Mouse (Mus musculus) heart, postnatal 0 days (tissue): ENCODE results near the gene Eml4. TPM values are rescaled to one million over a fixed set of nuclear protein-coding genes. Genes with fewer than 3 reads are reported as not detected.

ENCODE experiments used
- ATAC-seq: fragments of 200-750 bp; cut with Nextera tagmentation; 2 replicates; pipeline ENCODE4 v1.8.0; 2017; ENCODE audit warnings: low read depth, moderate number of reproducible peaks, moderate library complexity; ENCODE audit not compliant: insufficient read depth
- DNase-seq: peaks from one replicate; pipeline ENCODE4 v3.0.0-alpha.2; 2016; ENCODE audit warnings: low spot score
- H3K27ac ChIP-seq: fragments of 300-500 bp; sonication (generic); 2 replicates; pipeline ENCODE4 v1.5.1; 2014; ENCODE audit warnings: low read depth, mild to moderate bottlenecking
- H3K27me3 ChIP-seq: fragments of 300-500 bp; sonication (generic); 2 replicates; pipeline ENCODE4 v1.6.1; 2014; ENCODE audit warnings: low read length, mixed read lengths; ENCODE audit not compliant: control insufficient read depth, insufficient read depth
- H3K36me3 ChIP-seq: fragments of 300-500 bp; sonication (generic); replicated peaks from 2 replicates; pipeline ENCODE4 v1.6.1; 2014; ENCODE audit warnings: low read length, mixed read lengths; ENCODE audit not compliant: control insufficient read depth, insufficient read depth
- H3K4me1 ChIP-seq: fragments of 300-500 bp; sonication (generic); 2 replicates; pipeline ENCODE4 v1.6.1; 2014; ENCODE audit warnings: antibody characterized with exemption; ENCODE audit not compliant: control insufficient read depth, insufficient read depth
- H3K4me2 ChIP-seq: fragments of 300-500 bp; sonication (generic); 2 replicates; pipeline ENCODE4 v1.6.1; 2014; ENCODE audit warnings: low read depth, mild to moderate bottlenecking, low read length, moderate library complexity
- H3K4me3 ChIP-seq: fragments of 300-500 bp; sonication (generic); 2 replicates; pipeline ENCODE4 v1.5.1; 2014; ENCODE audit warnings: low read depth, low read length
- H3K9ac ChIP-seq: fragments of 300-500 bp; sonication (generic); replicated peaks from 2 replicates; pipeline ENCODE4 v1.6.1; 2014; ENCODE audit warnings: low read depth, low read length, mixed read lengths
- H3K9me3 ChIP-seq: fragments of 300-500 bp; sonication (generic); replicated peaks from 2 replicates; pipeline ENCODE4 v1.6.1; 2016; ENCODE audit warnings: low read length; ENCODE audit not compliant: control insufficient read depth
- CTCF ChIP-seq: IDR thresholded peaks from 2 replicates; pipeline ENCODE4 v1.5.1; 2016; ENCODE audit warnings: antibody characterized with exemption, control low read depth, low read depth
- EP300 ChIP-seq: IDR thresholded peaks from 2 replicates; pipeline ENCODE4 v1.6.1; 2016; ENCODE audit warnings: antibody characterized with exemption, low read depth
- WGBS: fragments of 180-500 bp; shearing (Covaris S2); extraction: QIAGEN DNeasy Blood & Tissue Kit; methylation state at CpG from one replicate; pipeline ENCODE4 v1.1.7; 2014; 5-methylcytosine and 5-hydroxymethylcytosine counted together
- polyA plus RNA-seq: library from polyadenylated mRNA; unstranded; fragments of >200 nt; fragmentation: Nextera tagmentation; extraction: Ambion mirVana; gene quantifications from 2 replicates; pipeline ENCODE4 v1.2.1, GENCODE M21; 2015
- total RNA-seq: library from RNA; depleted of rRNA; stranded (reverse); fragments of >200 nt; gene quantifications from 2 replicates; pipeline ENCODE4 v1.2.3, GENCODE M21; 2014; ENCODE audit warnings: low replicate concordance

Eml4 gene
- total and polyA plus RNA-seq, 2 experiments from 2014 or later: 5.0 to 15.6 TPM

DNA sequence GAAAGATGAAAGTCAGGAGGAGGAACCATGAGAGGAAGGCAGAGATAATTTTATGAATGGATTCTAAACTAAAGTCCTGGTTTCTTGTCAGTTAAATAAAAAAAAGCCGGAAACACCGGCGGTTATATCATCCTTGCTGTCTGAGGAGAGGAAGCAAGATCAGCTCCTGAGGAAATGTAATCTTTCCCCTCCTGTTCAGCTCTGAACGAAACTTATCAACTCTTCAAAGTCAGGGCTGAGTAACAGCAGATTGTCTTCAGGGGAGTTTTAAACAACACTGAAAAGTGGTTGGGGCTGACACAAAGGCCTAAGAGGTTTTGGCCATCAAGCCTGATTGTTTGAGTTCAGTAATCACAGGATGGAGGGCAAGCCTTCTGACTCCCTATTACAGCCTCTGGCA lies 35.3 kb upstream of the Eml4 start:
- 28% methylated on average over 4 of the region's 4 CpGs for WGBS
- Histone ChIP-seq H3K27ac (peak overlapping the region; percentile 59; the same call in 1 of the 2 replicates), H3K9me3 (no peaks in the 10 kb centered on the region), H3K4me3 (no peak overlapping the region), H3K9ac (no peak overlapping the region), H3K4me2 (no peak overlapping the region), H3K36me3 (no peaks in the 10 kb centered on the region), H3K27me3 (no peaks in the 10 kb centered on the region), H3K4me1 (peaks cover 7% of the 10 kb centered on the region)
- ATAC-seq (no peak), DNase-seq (no peak)
- TF ChIP-seq CTCF (no peak), EP300 (no peak)

DNA sequence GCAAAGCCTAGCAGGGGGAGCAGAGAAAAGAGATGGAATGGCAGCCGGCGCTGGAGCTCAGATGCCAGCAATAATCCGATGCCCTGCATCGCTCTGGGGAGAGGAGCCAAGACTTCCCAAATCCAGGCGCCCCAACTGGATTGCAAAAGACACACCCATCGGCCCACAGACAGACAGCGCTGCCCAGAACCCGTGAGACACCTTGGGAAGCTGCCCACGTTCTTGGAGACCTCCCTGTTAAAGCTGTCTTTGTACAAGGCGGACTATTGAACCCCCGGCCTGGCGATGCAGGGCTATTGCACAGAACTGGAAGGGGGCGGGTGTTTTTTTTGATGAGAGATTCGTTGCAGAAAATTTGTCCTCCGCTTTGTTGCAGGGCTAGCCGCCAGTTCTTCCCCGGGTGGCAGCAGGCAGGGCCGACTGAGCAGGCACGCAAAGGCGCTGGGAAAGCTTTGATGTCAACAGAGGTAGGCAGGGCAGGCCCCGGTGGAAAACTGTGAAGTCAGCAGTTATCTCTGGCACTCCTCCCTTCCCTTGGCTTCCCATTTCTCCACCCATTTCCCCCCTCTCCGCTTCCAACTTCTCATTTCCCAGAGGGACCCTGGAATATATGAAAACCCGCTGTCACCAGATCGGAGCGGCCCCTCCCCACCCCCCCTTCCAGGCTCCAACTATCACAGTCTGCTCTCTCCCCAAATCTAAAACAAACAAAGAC lies 28.0 kb upstream of the Eml4 start:
- Histone ChIP-seq H3K27ac (peak overlapping the region; percentile 46), H3K9ac (0 out of 2 replicates have a peak overlapping the region, but pooled peaks have one; percentile 8), H3K27me3 (no peaks in the 10 kb centered on the region), H3K36me3 (no peaks in the 10 kb centered on the region), H3K4me1 (peaks cover 6% of the 10 kb centered on the region; the same call in 1 of the 2 replicates), H3K4me3 (peak overlapping the region; percentile 25), H3K4me2 (peak overlapping the region; percentile 55), H3K9me3 (no peaks in the 10 kb centered on the region)
- 7% methylated on average over 25 of the region's 25 CpGs for WGBS
- ATAC-seq (peak; percentile 76), DNase-seq (peak; percentile 44)
- TF ChIP-seq CTCF: no peak
- TF ChIP-seq EP300: no peak

DNA sequence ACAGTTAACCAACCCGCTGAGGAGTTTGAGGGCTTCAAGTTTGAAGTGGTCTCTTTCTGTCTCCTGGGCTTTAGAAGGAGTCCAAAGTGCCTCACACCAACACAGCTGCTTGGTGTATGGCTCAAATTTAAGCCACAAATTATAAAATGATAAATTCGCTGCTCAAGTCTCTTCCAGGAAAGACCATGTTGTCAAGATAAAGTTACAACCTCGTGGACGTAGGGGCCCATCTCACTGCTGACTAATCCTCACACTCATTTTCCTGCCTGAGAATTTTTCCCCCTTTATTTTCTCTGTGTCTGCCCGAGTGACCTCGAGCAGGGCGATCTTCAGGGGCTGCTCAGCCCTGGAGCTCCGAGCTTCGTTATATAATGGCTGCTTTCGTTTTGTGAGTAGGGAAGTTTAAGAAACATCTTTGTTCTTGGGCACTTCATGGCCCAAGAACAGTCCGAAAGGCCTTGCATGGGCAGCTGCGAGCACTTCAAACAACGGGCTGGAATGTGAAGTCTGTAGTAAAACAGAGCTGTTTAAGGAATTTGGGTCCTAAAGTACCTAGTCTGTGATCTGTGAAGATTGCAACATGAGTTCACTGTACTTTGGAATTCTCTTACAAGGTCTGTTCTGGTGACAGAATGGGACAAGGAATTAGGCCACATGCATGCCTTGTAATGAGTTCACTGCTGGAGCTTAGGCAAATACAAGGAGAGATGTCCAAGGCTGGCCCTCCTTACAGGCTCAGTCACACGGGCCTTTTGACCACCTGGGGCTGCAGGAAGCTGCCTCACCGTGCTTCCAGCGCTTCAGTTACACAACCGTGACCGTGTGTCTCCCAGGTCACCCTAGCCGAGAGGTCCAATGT lies 27.1 kb upstream of the Eml4 start:
- WGBS: 47% methylated on average over 19 of the region's 19 CpGs
- no peaks in the 10 kb centered on the region for H3K36me3 ChIP-seq
- DNase-seq (no peak), ATAC-seq (no peak)
- TF ChIP-seq CTCF: no peak
- TF ChIP-seq EP300: no peak
- peaks cover 6% of the 10 kb centered on the region; the same call in 1 of the 2 replicates for H3K4me1 ChIP-seq
- no peaks in the 10 kb centered on the region for H3K9me3 ChIP-seq
- no peaks in the 10 kb centered on the region for H3K27me3 ChIP-seq
- 0 out of 2 replicates have a peak overlapping the region, but pooled peaks have one; percentile 25 for H3K4me3 ChIP-seq
- no peak overlapping the region; the same call in 1 of the 2 replicates for H3K9ac ChIP-seq
- peak overlapping the region; percentile 46 for H3K27ac ChIP-seq
- H3K4me2 ChIP-seq: peak overlapping the region; percentile 55

DNA sequence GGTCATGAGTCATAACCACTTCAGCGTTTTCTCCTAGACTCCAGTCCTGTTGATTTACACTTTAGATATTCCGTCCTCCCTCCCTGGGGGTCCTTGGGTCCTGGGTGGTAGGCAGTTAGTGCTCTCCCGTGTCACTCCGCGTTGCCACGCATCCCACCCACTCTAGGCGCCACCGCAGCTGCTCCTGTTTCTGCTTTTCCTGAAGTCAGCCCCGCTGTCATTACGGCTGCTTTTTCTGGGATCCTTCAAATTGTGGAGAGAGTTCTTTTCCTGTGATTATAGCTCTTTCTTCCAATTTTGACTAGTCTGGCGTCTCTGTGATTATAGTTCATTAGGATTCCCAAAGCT lies 26.5 kb upstream of the Eml4 start:
- DNase-seq: no peak
- no peak overlapping the region for H3K4me2 ChIP-seq

DNA sequence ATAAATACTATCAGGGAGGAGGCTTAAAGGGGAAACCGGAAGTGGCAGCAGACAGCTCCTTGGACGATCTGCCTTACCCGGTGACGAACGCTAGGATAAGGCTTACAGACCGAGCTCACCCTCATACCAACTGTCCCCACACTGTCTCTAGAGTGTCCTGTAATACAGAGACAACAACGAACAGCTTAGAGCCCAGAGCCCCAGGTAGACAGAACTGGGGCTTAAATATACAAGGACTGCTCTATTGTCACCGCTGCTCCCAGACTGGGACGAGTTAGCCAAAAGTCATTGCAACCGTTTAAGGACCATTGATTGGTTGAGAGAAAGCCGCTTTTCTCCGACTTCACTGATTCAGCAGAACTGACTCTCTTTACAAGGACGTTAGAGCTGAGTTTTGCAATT lies 15.5 kb upstream of the Eml4 start:
- Histone ChIP-seq H3K27me3 (no peaks in the 10 kb centered on the region), H3K36me3 (no peaks in the 10 kb centered on the region), H3K27ac (no peak overlapping the region), H3K4me2 (peak overlapping the region; percentile 52), H3K4me1 (peaks cover 16% of the 10 kb centered on the region; the same call in 1 of the 2 replicates), H3K9ac (no peak overlapping the region), H3K4me3 (peak overlapping the region; percentile 28), H3K9me3 (no peaks in the 10 kb centered on the region)
- 29% methylated on average over 13 of the region's 13 CpGs for WGBS
- ATAC-seq (peak; percentile 30; the same call in 1 of the 2 replicates), DNase-seq (no peak)
- TF ChIP-seq CTCF: no peak
- no peak for TF ChIP-seq EP300

More for the DNA sequence above, 26.5 kb upstream of the Eml4 start:
- no peak overlapping the region for H3K9ac ChIP-seq
- no peaks in the 10 kb centered on the region for H3K36me3 ChIP-seq
- no peak for TF ChIP-seq EP300
- TF ChIP-seq CTCF: no peak
- H3K27ac ChIP-seq: peak overlapping the region; percentile 46; the same call in 1 of the 2 replicates
- H3K4me3 ChIP-seq: no peak overlapping the region
- peaks cover 6% of the 10 kb centered on the region; the same call in 1 of the 2 replicates for H3K4me1 ChIP-seq
- no peaks in the 10 kb centered on the region for H3K9me3 ChIP-seq
- ATAC-seq: no peak
- H3K27me3 ChIP-seq: no peaks in the 10 kb centered on the region
- 77% methylated on average over 11 of the region's 11 CpGs for WGBS
